In the genomic region with DNA sequence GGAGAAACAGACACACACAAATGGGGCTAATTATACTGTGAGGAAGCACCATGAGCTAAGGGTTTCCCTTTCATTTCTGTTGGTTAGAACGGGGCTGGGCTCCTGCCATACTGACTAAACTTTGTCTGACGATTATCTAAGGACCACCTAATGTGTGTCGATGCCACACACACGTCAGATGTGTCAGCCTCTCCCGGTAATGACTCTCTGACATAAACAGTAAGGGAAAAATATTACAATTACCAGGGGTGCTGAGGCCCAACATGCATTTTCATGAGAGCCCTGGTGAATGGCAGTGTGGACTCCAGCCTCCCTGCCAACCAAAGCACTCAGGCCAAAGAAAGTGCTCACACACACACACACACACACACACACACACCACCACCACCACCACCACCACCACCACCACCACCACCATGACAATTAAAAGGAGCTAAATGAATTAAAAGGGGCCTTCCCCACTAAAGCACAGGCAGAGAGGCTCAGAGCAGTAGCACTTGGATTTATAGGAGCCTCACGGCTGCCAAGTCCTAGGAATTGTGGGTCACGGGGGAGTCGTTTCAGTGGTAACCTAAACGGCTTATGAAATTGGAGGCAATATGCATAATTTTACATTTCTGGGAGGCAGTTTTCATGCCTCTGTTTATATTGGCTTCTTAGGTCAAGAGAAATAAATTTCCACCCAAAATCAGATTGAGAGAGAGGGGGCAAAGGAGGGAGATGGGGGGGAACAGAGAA, we compare ENCODE assay signal across 16 mouse cellular contexts.
DNase-seq lines count a peak whose midpoint lies in the region; ATAC-seq and TF ChIP-seq lines count a peak whose summit lies in the region.
"Had no signal": no experiment of that assay in that cellular context is flagged by ENCODE, and none has a peak within 500 bp of the region (broad histone marks: within the 10 kb centered on the region; RNA-seq: fewer than 3 reads in every experiment).

No protein-coding gene starts in this region.

- DNase-seq in hindbrain, embryonic 10.5 days (ENCODE audit: low spot score) = no peak
- DNase-seq in embryonic facial prominence, embryonic 10.5 days (ENCODE audit: low spot score) = no peak
- DNase-seq in limb, embryonic 14.5 days (ENCODE audit: low spot score) = peak; percentile 86
- DNase-seq in layer of hippocampus, adult 9-11 months = no peak
- DNase-seq: adrenal gland, postnatal 25 days; B cell, adult 2 months; cerebellum, postnatal 36 days; gastrocnemius, postnatal 10 days; kidney, adult 8-10 months; lung, postnatal 10 days; spleen, adult 18-20 months; thymus, postnatal 36 days had no signal

- no peak overlapping the region for H3K4me3 ChIP-seq in hindbrain, embryonic 10.5 days
- H3K4me3 ChIP-seq in hindbrain, embryonic 16.5 days (ENCODE audit: low read length) = no peak overlapping the region
- H3K4me3 ChIP-seq in embryonic facial prominence, embryonic 10.5 days = no peak overlapping the region
- H3K4me3 ChIP-seq in limb, embryonic 14.5 days (replicated peaks; ENCODE audit: low read length) = no peak overlapping the region
- H3K4me3 ChIP-seq in neural tube, embryonic 13.5 days = no peak overlapping the region
- H3K4me3 ChIP-seq: liver, embryonic 12.5 days had no signal

- H3K4me1 ChIP-seq in hindbrain, embryonic 10.5 days (replicated peaks) = peaks cover 77% of the 10 kb centered on the region
- H3K4me1 ChIP-seq in hindbrain, embryonic 16.5 days (ENCODE audit: control insufficient read depth, insufficient read depth, low read depth, low read length) = peaks cover 24% of the 10 kb centered on the region
- H3K4me1 ChIP-seq in embryonic facial prominence, embryonic 10.5 days = peaks cover 68% of the 10 kb centered on the region
- H3K4me1 ChIP-seq in limb, embryonic 14.5 days (ENCODE audit: control insufficient read depth, insufficient read depth, low read length) = peaks cover 16% of the 10 kb centered on the region
- peaks cover 69% of the 10 kb centered on the region for H3K4me1 ChIP-seq in neural tube, embryonic 13.5 days (replicated peaks)
- H3K4me1 ChIP-seq: liver, embryonic 12.5 days had no signal

- no peak for ATAC-seq in hindbrain, embryonic 16.5 days
- ATAC-seq in limb, embryonic 14.5 days (ENCODE audit: low FRiP score, low read depth) = 0 out of 2 replicates have a peak, but pooled peaks have one; percentile 51
- peak; percentile 66 for ATAC-seq in neural tube, embryonic 13.5 days (ENCODE audit: low read depth)
- ATAC-seq in megakaryocyte-erythroid progenitor cell, adult 5-6 weeks (replicated peaks; ENCODE audit: low FRiP score, low TSS enrichment, poor library complexity, severe bottlenecking) = no peak
- ATAC-seq: liver, embryonic 12.5 days had no signal

- H3K9me3 ChIP-seq in hindbrain, embryonic 10.5 days = 0 out of 2 replicates have a peak, but pooled peaks cover 6% of the 10 kb centered on the region
- H3K9me3 ChIP-seq in hindbrain, embryonic 16.5 days (ENCODE audit: control insufficient read depth, low read length) = peaks cover 2% of the 10 kb centered on the region; the same call in 1 of the 2 replicates
- H3K9me3 ChIP-seq in embryonic facial prominence, embryonic 10.5 days = peaks cover 9% of the 10 kb centered on the region; the same call in 1 of the 2 replicates
- H3K9me3 ChIP-seq in limb, embryonic 14.5 days (ENCODE audit: control insufficient read depth, low read length) = peaks cover 6% of the 10 kb centered on the region; the same call in 1 of the 2 replicates
- no peaks in the 10 kb centered on the region for H3K9me3 ChIP-seq in neural tube, embryonic 13.5 days
- H3K9me3 ChIP-seq: liver, embryonic 12.5 days had no signal

- H3K4me2 ChIP-seq in hindbrain, embryonic 16.5 days (ENCODE audit: low read length) = no peak overlapping the region
- H3K4me2 ChIP-seq in limb, embryonic 14.5 days (replicated peaks; ENCODE audit: low read depth, low read length, severe bottlenecking) = no peak overlapping the region
- no peak overlapping the region for H3K4me2 ChIP-seq in neural tube, embryonic 13.5 days
- H3K4me2 ChIP-seq: liver, embryonic 12.5 days had no signal

- 37% methylated on average over 9 of the region's 9 CpGs for WGBS in hindbrain, embryonic 10.5 days
- 24% methylated on average over 9 of the region's 9 CpGs for WGBS in hindbrain, embryonic 16.5 days
- WGBS in embryonic facial prominence, embryonic 10.5 days = 59% methylated on average over 9 of the region's 9 CpGs
- 39% methylated on average over 9 of the region's 9 CpGs for WGBS in limb, embryonic 14.5 days
- WGBS in neural tube, embryonic 13.5 days = 10% methylated on average over 9 of the region's 9 CpGs

- peak overlapping the region; percentile 89 for H3K27ac ChIP-seq in hindbrain, embryonic 10.5 days
- no peak overlapping the region for H3K27ac ChIP-seq in hindbrain, embryonic 16.5 days (ENCODE audit: low read depth, low read length)
- H3K27ac ChIP-seq in embryonic facial prominence, embryonic 10.5 days (replicated peaks) = peak overlapping the region; percentile 24; the same call in 1 of the 2 replicates
- no peak overlapping the region for H3K27ac ChIP-seq in limb, embryonic 14.5 days (replicated peaks; ENCODE audit: low read depth, low read length)
- H3K27ac ChIP-seq in neural tube, embryonic 13.5 days (replicated peaks) = peak overlapping the region; percentile 71
- H3K27ac ChIP-seq: liver, embryonic 12.5 days had no signal

- H3K36me3 ChIP-seq in hindbrain, embryonic 10.5 days = no peaks in the 10 kb centered on the region
- H3K36me3 ChIP-seq in hindbrain, embryonic 16.5 days (ENCODE audit: control insufficient read depth, insufficient read depth, low read length) = no peaks in the 10 kb centered on the region
- no peaks in the 10 kb centered on the region for H3K36me3 ChIP-seq in embryonic facial prominence, embryonic 10.5 days (replicated peaks)
- no peaks in the 10 kb centered on the region for H3K36me3 ChIP-seq in limb, embryonic 14.5 days (ENCODE audit: control insufficient read depth, insufficient read depth, low read length)
- H3K36me3 ChIP-seq in neural tube, embryonic 13.5 days = no peaks in the 10 kb centered on the region
- H3K36me3 ChIP-seq: liver, embryonic 12.5 days had no signal

- no peak overlapping the region for H3K9ac ChIP-seq in hindbrain, embryonic 16.5 days (ENCODE audit: low read depth, low read length)
- H3K9ac ChIP-seq in limb, embryonic 14.5 days (ENCODE audit: low read depth, low read length, severe bottlenecking) = no peak overlapping the region
- H3K9ac ChIP-seq in neural tube, embryonic 13.5 days = no peak overlapping the region
- H3K9ac ChIP-seq: liver, embryonic 12.5 days had no signal

- H3K27me3 ChIP-seq in hindbrain, embryonic 10.5 days (ENCODE audit: insufficient read depth, poor library complexity, severe bottlenecking) = peaks cover 56% of the 10 kb centered on the region
- peaks cover 2% of the 10 kb centered on the region; the same call in 1 of the 2 replicates for H3K27me3 ChIP-seq in hindbrain, embryonic 16.5 days (replicated peaks; ENCODE audit: control insufficient read depth, insufficient read depth, low read length)
- peaks cover 92% of the 10 kb centered on the region for H3K27me3 ChIP-seq in embryonic facial prominence, embryonic 10.5 days (replicated peaks; ENCODE audit: low read depth, poor library complexity, severe bottlenecking)
- peaks cover 86% of the 10 kb centered on the region for H3K27me3 ChIP-seq in limb, embryonic 14.5 days (ENCODE audit: control insufficient read depth, insufficient read depth, low read length)
- 0 out of 2 replicates have a peak, but pooled peaks cover 11% of the 10 kb centered on the region for H3K27me3 ChIP-seq in neural tube, embryonic 13.5 days

- TF ChIP-seq POLR2A in limb, embryonic 14.5 days (IDR thresholded peaks at IDR 0.05; ENCODE audit: borderline replicate concordance, extremely low read depth, insufficient read depth, insufficient read length) = no peak

Comparison
In these comparisons a context has a peak if more than half of its experiments do, and no peak if none do; other contexts are left out.
1. H3K27ac ChIP-seq: peak in hindbrain, embryonic 10.5 days (single experiment), embryonic facial prominence, embryonic 10.5 days (single experiment) and neural tube, embryonic 13.5 days (single experiment); none in hindbrain, embryonic 16.5 days (single experiment) and limb, embryonic 14.5 days (single experiment).
2. ATAC-seq: peak in limb, embryonic 14.5 days (single experiment) and neural tube, embryonic 13.5 days (single experiment); none in hindbrain, embryonic 16.5 days (single experiment) and megakaryocyte-erythroid progenitor cell, adult 5-6 weeks (single experiment).